ENCODE assay signal across 8 mouse cellular contexts in the genomic region with DNA sequence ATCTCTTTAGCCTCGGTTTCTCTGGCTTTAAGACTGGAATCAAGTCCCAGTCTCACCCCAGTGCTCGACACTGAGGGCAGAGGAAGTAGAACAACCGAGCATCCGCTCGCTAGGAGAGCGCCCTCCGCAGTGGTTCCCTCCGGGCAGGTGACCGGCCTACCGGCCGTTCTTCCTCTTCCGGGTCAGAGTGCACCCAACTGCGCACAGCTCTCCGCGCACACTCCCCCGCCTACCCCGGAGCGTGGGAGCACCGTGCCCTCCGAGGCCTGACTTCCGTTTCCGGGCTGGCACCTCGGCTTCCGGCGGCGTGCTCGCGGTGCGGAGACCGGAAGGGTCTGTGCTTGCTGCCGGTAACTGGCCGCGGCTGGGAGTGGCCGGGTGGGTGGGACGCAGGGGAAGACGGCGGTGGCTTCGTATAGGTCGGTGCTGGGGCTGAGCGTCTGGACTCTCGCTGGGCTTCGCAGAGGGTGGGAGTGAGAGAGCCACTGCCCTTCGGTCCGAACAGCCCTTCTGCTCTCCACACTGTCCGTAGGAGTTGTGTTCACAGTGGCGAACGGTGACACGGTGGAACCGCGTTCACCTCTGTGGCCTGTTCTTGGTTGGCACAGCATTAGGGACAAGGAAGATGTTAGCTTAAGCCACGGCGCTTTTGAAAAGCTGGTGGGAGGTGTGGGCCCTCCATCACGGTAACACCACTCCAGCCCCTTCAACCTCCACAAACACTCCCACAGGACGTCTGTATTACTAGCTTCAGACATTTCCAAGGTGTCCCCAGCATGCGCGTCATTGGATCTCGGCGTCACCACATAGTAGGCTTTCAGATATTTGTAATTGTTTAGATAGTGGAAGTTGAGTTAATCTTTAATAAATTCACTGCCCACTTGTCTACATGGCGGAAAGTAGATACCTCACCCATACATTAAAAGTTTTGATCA. TPM values are rescaled to one million over a fixed set of nuclear protein-coding genes. Genes with fewer than 3 reads are reported as not detected.
DNase-seq lines count a peak whose midpoint lies in the region; ATAC-seq lines count a peak whose summit lies in the region.

A gene (plus strand): TSS at position 185 of the 935 bp plus-strand sequence.

- H3K9ac ChIP-seq in heart, embryonic 14.5 days (ENCODE audit: low read length), result peak within 1 kb of the TSS; percentile 87
- peak within 1 kb of the TSS; percentile 90 for H3K9ac ChIP-seq in liver, embryonic 13.5 days
- peak within 1 kb of the TSS; percentile 83 for H3K9ac ChIP-seq in stomach, embryonic 16.5 days (ENCODE audit: low read length)

- peaks cover 4% of the 10 kb centered on the region; the same call in 1 of the 2 replicates for H3K4me1 ChIP-seq in brown adipose tissue, adult 24 weeks (ENCODE audit: control insufficient read depth, insufficient read depth, insufficient read length, low read length)
- H3K4me1 ChIP-seq in heart, embryonic 14.5 days (ENCODE audit: control insufficient read depth in 2 of 2, insufficient read depth in 2 of 2, low read length in 2 of 2), result peaks cover 6 to 14% of the 10 kb centered on the region in 2 experiments
- peaks cover 65% of the 10 kb centered on the region for H3K4me1 ChIP-seq in liver, embryonic 13.5 days (replicated peaks)
- peaks cover 8% of the 10 kb centered on the region; the same call in 1 of the 2 replicates for H3K4me1 ChIP-seq in stomach, embryonic 16.5 days (ENCODE audit: control insufficient read depth, insufficient read depth, low read length)

- peak; percentile 100 for ATAC-seq in heart, embryonic 14.5 days (ENCODE audit: insufficient number of reproducible peaks, insufficient read depth, low FRiP score, low read depth)
- peak; percentile 96 for ATAC-seq in liver, embryonic 13.5 days (ENCODE audit: low read depth)
- ATAC-seq in stomach, embryonic 16.5 days (ENCODE audit: insufficient read depth, low FRiP score), result peak; percentile 100

- DNase-seq in CD4-positive, CD25-positive, alpha-beta regulatory T cell, adult 2 months (ENCODE audit: low read depth, low spot score), result peak; percentile 99
- peak; percentile 94 for DNase-seq in fibroblast of lung, adult 2 months (ENCODE audit: low read depth)
- DNase-seq in kidney, postnatal 14 days, result peak; percentile 99
- peak; percentile 94 for DNase-seq in liver, embryonic 13.5 days
- DNase-seq in neural tube, embryonic 10.5 days (ENCODE audit: extremely low spot score, low spot score), result peak; percentile 99

- WGBS in heart, embryonic 14.5 days, result under 1% methylated on average over 59 of the region's 59 CpGs
- under 1% methylated on average over 59 of the region's 59 CpGs for WGBS in liver, embryonic 13.5 days (ENCODE audit: insufficient replicate concordance)
- under 1% methylated on average over 59 of the region's 59 CpGs for WGBS in stomach, embryonic 16.5 days

- H3K27ac ChIP-seq in brown adipose tissue, adult 24 weeks (replicated peaks; ENCODE audit: low read depth, low read length), result peak within 1 kb of the TSS; percentile 94
- H3K27ac ChIP-seq in heart, embryonic 14.5 days (replicated peaks in 1 of 2; ENCODE audit: control insufficient read depth in 1 of 2, insufficient read depth in 1 of 2, low read depth in 2 of 2, low read length in 2 of 2), result peak within 1 kb of the TSS; percentile 95 to 96
- H3K27ac ChIP-seq in liver, embryonic 13.5 days, result peak within 1 kb of the TSS; percentile 94
- peak within 1 kb of the TSS; percentile 96 for H3K27ac ChIP-seq in stomach, embryonic 16.5 days (ENCODE audit: low read length)

- H3K9me3 ChIP-seq in heart, embryonic 14.5 days (ENCODE audit: control insufficient read depth, low read length), result no peaks in the 10 kb centered on the region
- H3K9me3 ChIP-seq in liver, embryonic 13.5 days (replicated peaks), result no peaks in the 10 kb centered on the region
- no peaks in the 10 kb centered on the region for H3K9me3 ChIP-seq in stomach, embryonic 16.5 days (replicated peaks; ENCODE audit: control insufficient read depth, low read length)

- no peaks in the 10 kb centered on the region for H3K27me3 ChIP-seq in heart, embryonic 14.5 days (ENCODE audit: control insufficient read depth, insufficient read depth, low read length)
- no peaks in the 10 kb centered on the region for H3K27me3 ChIP-seq in liver, embryonic 13.5 days
- H3K27me3 ChIP-seq in stomach, embryonic 16.5 days (ENCODE audit: control insufficient read depth, insufficient read depth, low read length), result no peaks in the 10 kb centered on the region

- H3K4me2 ChIP-seq in heart, embryonic 14.5 days (ENCODE audit: low read length), result peak within 1 kb of the TSS; percentile 94
- H3K4me2 ChIP-seq in liver, embryonic 13.5 days, result peak within 1 kb of the TSS; percentile 94
- H3K4me2 ChIP-seq in stomach, embryonic 16.5 days (ENCODE audit: low read depth, low read length), result peak within 1 kb of the TSS; percentile 78

- H3K36me3 ChIP-seq in heart, embryonic 14.5 days (ENCODE audit: control insufficient read depth, insufficient read depth, low read length), result peaks cover 27% of the 10 kb centered on the region
- peaks cover 22% of the 10 kb centered on the region for H3K36me3 ChIP-seq in liver, embryonic 13.5 days
- H3K36me3 ChIP-seq in stomach, embryonic 16.5 days (ENCODE audit: control insufficient read depth, insufficient read depth, low read length), result peaks cover 11% of the 10 kb centered on the region; the same call in 1 of the 2 replicates

- H3K4me3 ChIP-seq in brown adipose tissue, adult 24 weeks (ENCODE audit: insufficient read depth, low read depth, low read length), result peak within 1 kb of the TSS; percentile 75
- H3K4me3 ChIP-seq in heart, embryonic 14.5 days (ENCODE audit: control insufficient read depth in 1 of 2, insufficient read depth in 1 of 2, low read depth in 1 of 2, low read length in 2 of 2), result peak within 1 kb of the TSS; percentile 76 to 77
- peak within 1 kb of the TSS; percentile 77 for H3K4me3 ChIP-seq in liver, embryonic 13.5 days (replicated peaks)
- H3K4me3 ChIP-seq in stomach, embryonic 16.5 days (replicated peaks; ENCODE audit: low read length), result peak within 1 kb of the TSS; percentile 65

RNA-seq across cellular contexts. Expression of the gene that starts here (rescaled TPM):
- polyA plus RNA-seq in brown adipose tissue, adult 24 weeks (2012; ENCODE audit: insufficient read depth, insufficient read length, missing spikeins), result 25.4 and 34.9 TPM in 2 replicates
- polyA plus RNA-seq in heart, embryonic 14.5 days (2014; fragmentation: Nextera tagmentation; extraction: Ambion mirVana), result 30.9 and 31.1 TPM in 2 replicates
- polyA plus RNA-seq in liver, embryonic 13.5 days (2015; fragmentation: Nextera tagmentation; extraction: Ambion mirVana), result 43.8 and 49.0 TPM in 2 replicates
- polyA plus RNA-seq in stomach, embryonic 16.5 days (2015; fragmentation: Nextera tagmentation; extraction: Ambion mirVana), result 49.7 and 51.0 TPM in 2 replicates

Comparison
In these comparisons a context has a peak if more than half of its experiments do, and no peak if none do; other contexts are left out.
1. Peak in every context shown above with its lines: DNase-seq, ATAC-seq, H3K4me3 ChIP-seq and H3K27ac ChIP-seq.